Mouse (Mus musculus): ENCODE data around the gene Sirt4. TPM values are rescaled to one million over a fixed set of nuclear protein-coding genes. Genes with fewer than 3 reads are reported as not detected.

Sirt4 gene
- total and polyA plus RNA-seq, 2 experiments from 2014 or later, result 25.6 to 27.0 TPM

- no peak for ATAC-seq (ENCODE audit: low FRiP score)
- WGBS, result 78% methylated on average over 8 of the region's 8 CpGs
- Histone ChIP-seq H3K4me2 (ENCODE audit: low read depth, low read length, poor library complexity, severe bottlenecking) (no peak overlapping the region), H3K27ac (ENCODE audit: low read depth, low read length) (no peak overlapping the region), H3K9ac (replicated peaks; ENCODE audit: low read length, poor library complexity, severe bottlenecking) (no peak overlapping the region), H3K4me1 (ENCODE audit: insufficient read depth, low read length) (peaks cover 14% of the 10 kb centered on the region; the same call in 1 of the 2 replicates), H3K4me3 (ENCODE audit: low read depth, low read length) (no peak overlapping the region), H3K27me3 (ENCODE audit: insufficient read depth, low read length) (no peaks in the 10 kb centered on the region), H3K9me3 (ENCODE audit: low read length) (no peaks in the 10 kb centered on the region), H3K36me3 (ENCODE audit: insufficient read depth, low read length) (no peaks in the 10 kb centered on the region)
- TF ChIP-seq CTCF (IDR thresholded peaks at IDR 0.05), result no peak
- DNase-seq (ENCODE audit: low spot score), result no peak
Observed at GRCm38 (mm10) chr5:115487353-115487752, 2.8 kb upstream of the Sirt4 start.

- Histone ChIP-seq H3K4me3 (ENCODE audit: low read depth, low read length) (no peak overlapping the region), H3K4me2 (ENCODE audit: low read depth, low read length, poor library complexity, severe bottlenecking) (no peak overlapping the region), H3K27me3 (ENCODE audit: insufficient read depth, low read length) (no peaks in the 10 kb centered on the region), H3K4me1 (ENCODE audit: insufficient read depth, low read length) (peaks cover 11% of the 10 kb centered on the region; the same call in 1 of the 2 replicates), H3K9me3 (ENCODE audit: low read length) (no peaks in the 10 kb centered on the region), H3K36me3 (ENCODE audit: insufficient read depth, low read length) (no peaks in the 10 kb centered on the region), H3K27ac (ENCODE audit: low read depth, low read length) (no peak overlapping the region), H3K9ac (replicated peaks; ENCODE audit: low read length, poor library complexity, severe bottlenecking) (no peak overlapping the region)
- ATAC-seq (ENCODE audit: low FRiP score) (no peak), DNase-seq (ENCODE audit: low spot score) (no peak)
- no peak for TF ChIP-seq CTCF (IDR thresholded peaks at IDR 0.05)
- WGBS, result 46% methylated on average over 4 of the region's 4 CpGs
Observed at GRCm38 (mm10) chr5:115486726-115487125, 2.2 kb upstream of the Sirt4 start.

DNA sequence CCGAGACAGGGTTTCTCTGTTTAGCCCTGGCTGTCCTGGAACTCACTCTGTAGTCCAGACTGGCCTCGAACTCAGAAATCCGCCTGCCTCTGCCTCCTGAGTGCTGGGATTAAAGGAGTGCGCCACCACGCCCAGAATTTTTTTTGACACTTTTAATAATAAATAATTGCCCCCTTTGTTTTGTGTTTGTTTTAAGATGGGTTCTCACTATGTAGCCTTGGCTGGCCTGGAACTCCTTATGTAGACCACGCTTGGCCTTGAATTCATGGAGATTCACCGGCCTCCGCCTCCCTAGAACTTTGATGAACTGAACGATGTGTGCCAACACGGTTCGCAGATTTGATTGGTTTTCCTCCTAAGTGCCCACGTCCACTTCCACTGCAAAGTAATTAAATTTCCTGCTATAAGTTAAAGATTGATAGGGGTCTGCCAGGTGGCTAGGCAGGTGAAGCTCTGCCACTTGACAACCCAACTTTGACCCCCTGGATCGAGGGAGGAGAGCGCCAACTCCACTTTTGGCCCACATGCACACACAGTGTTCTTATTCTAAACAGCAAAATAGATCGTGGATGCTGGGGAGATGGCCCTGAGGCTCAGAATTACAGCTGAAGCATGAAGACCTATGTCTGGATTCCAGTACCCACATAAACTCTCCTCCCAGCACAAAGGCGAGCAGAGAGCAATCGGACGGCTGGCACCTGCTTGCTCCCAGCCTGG, 1.1 kb upstream of the Sirt4 start:
- Histone ChIP-seq H3K4me2 (ENCODE audit: low read depth, low read length, poor library complexity, severe bottlenecking) (no peak overlapping the region), H3K9me3 (ENCODE audit: low read length) (no peaks in the 10 kb centered on the region), H3K4me1 (ENCODE audit: insufficient read depth, low read length) (peaks cover 10% of the 10 kb centered on the region; the same call in 1 of the 2 replicates), H3K27me3 (ENCODE audit: insufficient read depth, low read length) (no peaks in the 10 kb centered on the region), H3K9ac (replicated peaks; ENCODE audit: low read length, poor library complexity, severe bottlenecking) (no peak overlapping the region), H3K27ac (ENCODE audit: low read depth, low read length) (no peak overlapping the region), H3K36me3 (ENCODE audit: insufficient read depth, low read length) (no peaks in the 10 kb centered on the region), H3K4me3 (ENCODE audit: low read depth, low read length) (no peak overlapping the region)
- ATAC-seq (ENCODE audit: low FRiP score) (no peak), DNase-seq (ENCODE audit: low spot score) (no peak)
- 86% methylated on average over 18 of the region's 18 CpGs for WGBS
- TF ChIP-seq CTCF (IDR thresholded peaks at IDR 0.05), result no peak

DNA sequence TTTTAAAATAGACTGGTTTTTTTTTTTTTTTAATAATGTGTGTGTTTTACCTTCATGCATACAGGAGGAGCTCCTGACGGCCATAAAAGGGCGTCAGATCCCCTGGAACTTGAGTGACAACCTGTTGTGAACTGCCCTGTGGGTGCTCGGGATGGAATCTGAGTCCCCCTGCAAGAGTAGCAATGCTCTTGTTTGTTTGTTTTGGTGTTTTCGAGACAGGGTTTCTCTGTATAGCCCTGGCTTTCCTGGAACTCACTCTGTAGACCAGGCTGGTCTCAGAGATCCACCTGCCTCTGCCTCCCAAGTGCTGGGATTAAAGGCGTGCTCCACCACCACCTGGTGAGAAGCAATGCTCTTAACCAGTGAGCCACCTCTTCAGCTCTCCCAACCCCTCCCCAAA, 471 bp upstream of the Sirt4 start:
- WGBS, result 75% methylated on average over 5 of the region's 5 CpGs
- Histone ChIP-seq H3K27me3 (ENCODE audit: insufficient read depth, low read length) (no peaks in the 10 kb centered on the region), H3K4me3 (ENCODE audit: low read depth, low read length) (peak overlapping the region; percentile 44), H3K4me1 (ENCODE audit: insufficient read depth, low read length) (peaks cover 13% of the 10 kb centered on the region; the same call in 1 of the 2 replicates), H3K36me3 (ENCODE audit: insufficient read depth, low read length) (0 out of 2 replicates have a peak, but pooled peaks cover 2% of the 10 kb centered on the region), H3K9me3 (ENCODE audit: low read length) (no peaks in the 10 kb centered on the region), H3K9ac (replicated peaks; ENCODE audit: low read length, poor library complexity, severe bottlenecking) (peak overlapping the region; percentile 63), H3K27ac (ENCODE audit: low read depth, low read length) (peak overlapping the region; percentile 85), H3K4me2 (ENCODE audit: low read depth, low read length, poor library complexity, severe bottlenecking) (peak overlapping the region; percentile 65)
- ATAC-seq (ENCODE audit: low FRiP score) (no peak), DNase-seq (ENCODE audit: low spot score) (no peak)
- TF ChIP-seq CTCF (IDR thresholded peaks at IDR 0.05), result no peak

GRCm38 (mm10) chr5:115483385-115483784, 1.1 kb downstream of the Sirt4 start:
- H3K4me1 ChIP-seq (ENCODE audit: insufficient read depth, low read length), result peaks cover 13% of the 10 kb centered on the region; the same call in 1 of the 2 replicates
- no peaks in the 10 kb centered on the region for H3K27me3 ChIP-seq (ENCODE audit: insufficient read depth, low read length)
- H3K36me3 ChIP-seq (ENCODE audit: insufficient read depth, low read length), result 0 out of 2 replicates have a peak, but pooled peaks cover 2% of the 10 kb centered on the region
- no peak overlapping the region for H3K9ac ChIP-seq (replicated peaks; ENCODE audit: low read length, poor library complexity, severe bottlenecking)
- DNase-seq (ENCODE audit: low spot score) (no peak), ATAC-seq (ENCODE audit: low FRiP score) (no peak)
- no peak overlapping the region for H3K27ac ChIP-seq (ENCODE audit: low read depth, low read length)
- peak; percentile 44 for TF ChIP-seq CTCF (IDR thresholded peaks at IDR 0.05)
- H3K9me3 ChIP-seq (ENCODE audit: low read length), result no peaks in the 10 kb centered on the region
- peak overlapping the region; percentile 24; the same call in 1 of the 2 replicates for H3K4me3 ChIP-seq (ENCODE audit: low read depth, low read length)
- WGBS, result 37% methylated on average over 6 of the region's 6 CpGs
- peak overlapping the region; percentile 46 for H3K4me2 ChIP-seq (ENCODE audit: low read depth, low read length, poor library complexity, severe bottlenecking)

All from midbrain, postnatal 0 days (tissue).